ENCODE assay signal across 28 mouse cellular contexts in the genomic region with DNA sequence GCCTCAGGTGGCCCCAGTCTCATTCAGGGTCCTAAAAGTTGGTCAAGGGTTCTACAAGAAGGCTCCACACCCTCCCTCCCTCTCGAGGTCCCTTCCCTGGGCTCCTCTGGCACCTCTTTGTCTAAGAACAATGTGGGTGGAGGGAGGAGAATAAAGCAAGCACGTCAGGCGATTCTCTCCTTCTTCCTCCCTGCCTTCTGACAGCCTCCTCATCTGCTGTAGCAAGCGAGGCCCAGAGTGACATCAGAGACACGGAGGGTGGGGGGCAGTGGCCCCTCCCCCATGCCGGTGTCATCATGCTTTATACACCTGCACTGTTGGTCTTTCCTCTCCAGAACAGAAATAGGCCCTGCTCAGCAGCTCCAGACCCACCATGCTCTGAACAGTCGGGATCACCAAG. TPM values are rescaled to one million over a fixed set of nuclear protein-coding genes. Genes with fewer than 3 reads are reported as not detected.
DNase-seq lines count a peak whose midpoint lies in the region; ATAC-seq and TF ChIP-seq lines count a peak whose summit lies in the region.
"Had no signal": no experiment of that assay in that cellular context is flagged by ENCODE, and none has a peak within 500 bp of the region (broad histone marks: within the 10 kb centered on the region; RNA-seq: fewer than 3 reads in every experiment).

No protein-coding gene starts in this region.

- no peak for TF ChIP-seq CTCF in layer of hippocampus, adult 2 months (conservative IDR thresholded peaks at IDR 0.05)
- TF ChIP-seq CTCF in ES-Bruce4 (IDR thresholded peaks at IDR 0.05; ENCODE audit: low read depth, low read length): no peak
- TF ChIP-seq CTCF in cerebellum, adult 2 months (IDR thresholded peaks at IDR 0.05; ENCODE audit: borderline replicate concordance, insufficient read depth, low read depth, low read length): no peak

- DNase-seq in layer of hippocampus, adult 2 months (ENCODE audit: low spot score in 2 of 2): no peak
- no peak for DNase-seq in layer of hippocampus, adult 18-20 months (ENCODE audit: low spot score in 2 of 2)
- DNase-seq in ZHBTc4 (ENCODE audit: low read depth, low spot score): peak; percentile 76
- no peak for DNase-seq in cerebellum, adult 2 months
- DNase-seq in right cerebral cortex, postnatal 36 days (ENCODE audit: low spot score in 2 of 2): no peak
- DNase-seq: adrenal gland, adult 2 months; B cell, adult 2 months; cerebellum, adult 11 months; cerebellum, postnatal 25 days; gastrocnemius, adult 2 months; heart, adult 11 months; kidney, adult 9 months; kidney, postnatal 36 days; layer of hippocampus, adult 9-11 months; lung, postnatal 4 days; right cerebral cortex, postnatal 14 days; spleen, adult 18-20 months had no signal

- H3K4me3 ChIP-seq in layer of hippocampus, adult 2 months: no peak overlapping the region
- no peak overlapping the region for H3K4me3 ChIP-seq in ES-Bruce4 (ENCODE audit: low read depth, low read length)
- H3K4me3 ChIP-seq in embryonic facial prominence, embryonic 15.5 days (replicated peaks): no peak overlapping the region
- no peak overlapping the region for H3K4me3 ChIP-seq in cerebellum, adult 2 months (replicated peaks; ENCODE audit: insufficient read depth, low read depth, low read length)
- no peak overlapping the region for H3K4me3 ChIP-seq in kidney, embryonic 14.5 days (ENCODE audit: low read length)
- H3K4me3 ChIP-seq: forebrain, embryonic 13.5 days; gastrocnemius, adult 2 months; hindbrain, embryonic 15.5 days; limb, embryonic 15.5 days; liver, embryonic 15.5 days; lung, embryonic 15.5 days; neural tube, embryonic 12.5 days had no signal

- no peak for TF ChIP-seq POLR2A in ES-Bruce4 (IDR thresholded peaks at IDR 0.05; ENCODE audit: insufficient read depth, low read length)
- TF ChIP-seq POLR2A in cerebellum, adult 2 months (IDR thresholded peaks at IDR 0.05; ENCODE audit: borderline replicate concordance, insufficient read depth, low read length): no peak

- no peaks in the 10 kb centered on the region for H3K27me3 ChIP-seq in ES-Bruce4 (ENCODE audit: control insufficient read depth, insufficient read depth, low read length, poor library complexity, severe bottlenecking)
- H3K27me3 ChIP-seq in embryonic facial prominence, embryonic 15.5 days: no peaks in the 10 kb centered on the region; the same call in 1 of the 2 replicates
- no peaks in the 10 kb centered on the region for H3K27me3 ChIP-seq in cerebellum, adult 2 months (ENCODE audit: control insufficient read depth, insufficient read depth, low read length)
- H3K27me3 ChIP-seq in kidney, embryonic 14.5 days (ENCODE audit: control insufficient read depth, insufficient read depth, low read length): peaks cover 10% of the 10 kb centered on the region
- H3K27me3 ChIP-seq: hindbrain, embryonic 15.5 days; limb, embryonic 15.5 days; neural tube, embryonic 12.5 days had no signal

- H3K27ac ChIP-seq in layer of hippocampus, adult 2 months: peak overlapping the region; percentile 55; the same call in 1 of the 2 replicates
- H3K27ac ChIP-seq in ES-Bruce4 (ENCODE audit: insufficient read depth, low read length): peak overlapping the region; percentile 96
- H3K27ac ChIP-seq in embryonic facial prominence, embryonic 15.5 days (replicated peaks): 0 out of 2 replicates have a peak overlapping the region, but pooled peaks have one; percentile 68
- H3K27ac ChIP-seq in cerebellum, adult 2 months (ENCODE audit: insufficient read depth, low read length): no peak overlapping the region
- H3K27ac ChIP-seq in kidney, embryonic 14.5 days (ENCODE audit: low read depth, low read length): no peak overlapping the region
- H3K27ac ChIP-seq: gastrocnemius, adult 2 months; hindbrain, embryonic 15.5 days; limb, embryonic 15.5 days; liver, embryonic 15.5 days; lung, embryonic 15.5 days; neural tube, embryonic 12.5 days had no signal

- no peak for ATAC-seq in embryonic facial prominence, embryonic 15.5 days (ENCODE audit: insufficient number of reproducible peaks, low FRiP score, low TSS enrichment, low read depth)
- no peak for ATAC-seq in kidney, embryonic 14.5 days (ENCODE audit: low FRiP score, low TSS enrichment)
- ATAC-seq: forebrain, embryonic 13.5 days; intestine, embryonic 16.5 days had no signal

- H3K9me3 ChIP-seq in ES-Bruce4 (replicated peaks; ENCODE audit: control insufficient read depth, insufficient read depth, low read length, poor library complexity, severe bottlenecking): no peaks in the 10 kb centered on the region
- no peaks in the 10 kb centered on the region for H3K9me3 ChIP-seq in embryonic facial prominence, embryonic 15.5 days (replicated peaks)
- H3K9me3 ChIP-seq in kidney, embryonic 14.5 days (ENCODE audit: control insufficient read depth, low read length): no peaks in the 10 kb centered on the region
- H3K9me3 ChIP-seq: forebrain, embryonic 13.5 days; hindbrain, embryonic 15.5 days; limb, embryonic 15.5 days; liver, embryonic 15.5 days; lung, embryonic 15.5 days; neural tube, embryonic 12.5 days had no signal

- H3K36me3 ChIP-seq in ES-Bruce4 (ENCODE audit: control insufficient read depth, insufficient read depth, low read length, poor library complexity, severe bottlenecking): no peaks in the 10 kb centered on the region
- H3K36me3 ChIP-seq in embryonic facial prominence, embryonic 15.5 days: no peaks in the 10 kb centered on the region
- no peaks in the 10 kb centered on the region for H3K36me3 ChIP-seq in kidney, embryonic 14.5 days (ENCODE audit: control insufficient read depth, insufficient read depth, low read length)
- H3K36me3 ChIP-seq: hindbrain, embryonic 15.5 days; limb, embryonic 15.5 days; liver, embryonic 15.5 days; lung, embryonic 15.5 days; neural tube, embryonic 12.5 days had no signal

- H3K4me1 ChIP-seq in ES-Bruce4 (ENCODE audit: control insufficient read depth, insufficient read depth, low read length): peaks cover 13% of the 10 kb centered on the region
- H3K4me1 ChIP-seq in embryonic facial prominence, embryonic 15.5 days: peaks cover 54% of the 10 kb centered on the region
- peaks cover 5% of the 10 kb centered on the region; the same call in 1 of the 2 replicates for H3K4me1 ChIP-seq in cerebellum, adult 2 months (ENCODE audit: control insufficient read depth, insufficient read depth, low read length)
- H3K4me1 ChIP-seq in kidney, embryonic 14.5 days (ENCODE audit: control insufficient read depth, insufficient read depth, low read length): peaks cover 18% of the 10 kb centered on the region; the same call in 1 of the 2 replicates
- H3K4me1 ChIP-seq: liver, embryonic 15.5 days had no signal

- 48% methylated on average over 7 of the region's 7 CpGs for WGBS in embryonic facial prominence, embryonic 15.5 days
- 62% methylated on average over 7 of the region's 7 CpGs for WGBS in cerebellum, adult 2 months
- 43% methylated on average over 7 of the region's 7 CpGs for whole genome bisulfite sequencing in kidney, embryonic 14.5 days

- H3K9ac ChIP-seq in ES-Bruce4 (ENCODE audit: low read depth, poor library complexity, severe bottlenecking): peak overlapping the region; percentile 20; the same call in 1 of the 2 replicates
- H3K9ac ChIP-seq in embryonic facial prominence, embryonic 15.5 days: no peak overlapping the region
- no peak overlapping the region for H3K9ac ChIP-seq in kidney, embryonic 14.5 days (ENCODE audit: low read depth, low read length)
- H3K9ac ChIP-seq: hindbrain, embryonic 15.5 days; limb, embryonic 15.5 days; liver, embryonic 15.5 days; lung, embryonic 15.5 days; neural tube, embryonic 12.5 days had no signal

- H3K4me2 ChIP-seq in embryonic facial prominence, embryonic 15.5 days (replicated peaks): no peak overlapping the region
- H3K4me2 ChIP-seq in kidney, embryonic 14.5 days (replicated peaks; ENCODE audit: low read depth, low read length): no peak overlapping the region
- H3K4me2 ChIP-seq: heart, embryonic 11.5 days; hindbrain, embryonic 15.5 days; limb, embryonic 15.5 days; liver, embryonic 15.5 days; lung, embryonic 15.5 days; neural tube, embryonic 12.5 days had no signal

- TF ChIP-seq EP300 in ES-Bruce4 (IDR thresholded peaks at IDR 0.05; ENCODE audit: insufficient read depth, low read depth, low read length): peak; percentile 71; the same call in 1 of the 2 replicates

RNA-seq across cellular contexts. Expression of gene Tnrc6c, which starts 45.1 kb away (rescaled TPM):
- total RNA-seq in layer of hippocampus, adult 2 months (2021): 10 to 100 TPM; 74.7 to 82.1 TPM
- 10 to 100 TPM; 66.1 to 67.7 TPM for total RNA-seq in layer of hippocampus, adult 18-20 months (2021)
- 28.6 and 28.7 TPM in 2 replicates for polyA plus RNA-seq in ES-Bruce4 (2011; ENCODE audit: insufficient read depth, insufficient read length, low read depth, missing spikeins)
- polyA plus RNA-seq in embryonic facial prominence, embryonic 15.5 days (2015; fragmentation: Nextera tagmentation; extraction: Ambion mirVana): 17.1 and 17.3 TPM in 2 replicates
- 43.8 and 52.1 TPM in 2 replicates for polyA plus RNA-seq in cerebellum, adult 2 months (2012; rRNA removed)
- polyA plus RNA-seq in kidney, embryonic 14.5 days (2014; fragmentation: Nextera tagmentation; extraction: Ambion mirVana): 11.5 and 13.2 TPM in 2 replicates

Comparison
In these comparisons a context has a peak if more than half of its experiments do, and no peak if none do; other contexts are left out.
1. H3K27ac ChIP-seq: peak in layer of hippocampus, adult 2 months (single experiment), ES-Bruce4 (single experiment) and embryonic facial prominence, embryonic 15.5 days (single experiment); none in cerebellum, adult 2 months (single experiment) and kidney, embryonic 14.5 days (single experiment).